Mouse (Mus musculus) forelimb bud, embryonic 11.5 days (tissue): ENCODE data around the gene Slc25a25.
"Not testable (repeated sequence)": the region's sequence is repeated elsewhere in the genome, so short reads cannot be mapped to it uniquely, and the experiment has no call there.

Source experiments
- DNase-seq: peaks from one replicate; pipeline ENCODE4 v3.0.0-alpha.2; 2012; ENCODE audit warnings: low read depth, low spot score

Gene Slc25a25

DNA sequence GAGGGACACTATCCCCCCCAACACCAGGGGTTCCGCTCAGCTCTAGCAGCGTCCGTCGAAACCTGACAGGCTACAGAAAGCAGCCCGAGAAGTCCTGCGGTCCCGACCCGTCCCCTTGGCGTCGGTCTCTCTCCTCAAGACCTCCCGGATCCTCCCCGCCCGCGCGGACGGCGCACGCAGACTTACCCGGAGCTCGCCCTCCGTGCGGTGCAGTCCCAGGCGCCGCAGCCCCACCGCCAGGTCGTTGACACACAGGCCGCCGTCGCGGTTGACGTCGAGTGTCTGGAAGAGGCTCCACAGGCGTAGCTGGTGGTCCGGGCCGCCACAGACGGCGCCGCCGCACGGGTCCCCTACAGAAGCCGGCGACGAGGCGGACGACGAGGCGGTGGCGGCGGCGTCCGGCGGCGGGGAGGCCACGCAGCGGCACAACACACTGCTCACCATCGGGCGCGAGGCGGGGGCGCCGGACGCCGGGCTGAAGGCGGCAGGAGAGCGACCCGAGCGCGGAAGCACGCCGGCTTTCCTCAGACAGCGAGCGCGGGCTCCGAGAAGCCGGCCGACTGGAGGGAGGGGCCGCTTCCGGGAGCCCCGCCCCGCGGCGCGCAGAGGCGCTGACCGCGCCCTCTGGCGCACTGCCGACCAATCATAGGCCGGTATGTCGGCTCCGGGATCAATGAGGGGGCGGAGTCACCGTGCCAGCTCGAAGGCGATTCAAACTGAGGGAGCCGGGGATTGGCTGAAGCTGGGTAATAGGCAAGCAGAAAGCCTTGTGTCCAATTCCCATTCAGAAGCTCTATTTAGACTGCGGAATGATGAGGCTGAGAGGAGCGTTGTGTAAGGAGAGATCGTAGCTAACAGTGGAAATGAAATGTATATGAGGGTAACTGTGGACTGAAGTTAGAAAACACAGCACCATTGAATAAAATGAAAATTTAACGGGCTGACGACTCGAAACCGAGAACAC lies at the start of gene Slc25a25:
Gene Slc25a25, minus strand, starts transcription at position 565 of the 964 bp plus-strand sequence.
- peak; percentile 98 for DNase-seq

DNA sequence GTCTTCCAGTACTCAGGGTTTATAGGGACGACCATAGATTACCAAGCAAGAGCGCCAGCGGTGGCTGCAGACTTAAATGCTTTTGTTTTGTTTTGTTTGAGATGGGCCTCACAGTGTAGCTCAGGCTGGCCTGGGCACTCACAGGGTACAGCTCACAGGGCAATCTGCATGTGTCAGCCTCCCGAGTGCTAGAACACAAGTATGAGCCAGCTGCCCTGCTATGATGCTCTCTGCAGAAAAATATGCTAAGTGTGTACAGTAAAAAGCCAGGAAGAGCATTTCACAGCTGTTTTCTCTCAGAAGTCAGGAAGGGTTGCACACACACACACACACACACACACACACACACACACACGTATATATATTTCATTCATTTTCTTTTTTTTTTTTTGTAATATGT lies 49.2 kb upstream of the Slc25a25 start:
- DNase-seq = no peak

DNA sequence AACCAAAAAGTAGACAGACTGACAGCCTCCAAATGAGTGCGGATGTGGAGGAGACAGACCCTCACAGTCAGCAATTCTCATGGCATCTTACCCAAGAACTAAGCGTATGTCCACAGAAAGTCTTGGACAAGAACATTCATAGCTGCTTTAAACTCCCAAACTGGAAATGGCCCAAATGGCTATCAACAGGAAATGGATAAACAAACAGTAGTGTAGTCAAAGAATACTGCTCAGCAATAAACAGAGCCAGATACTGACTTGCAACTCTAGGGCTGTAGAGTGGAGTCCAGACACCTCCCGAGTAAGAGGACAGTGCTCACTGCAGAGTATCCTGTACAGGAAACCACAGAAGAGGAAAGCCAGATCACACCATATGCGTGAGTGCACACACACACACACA lies 48.1 kb upstream of the Slc25a25 start:
- no peak for DNase-seq

DNA sequence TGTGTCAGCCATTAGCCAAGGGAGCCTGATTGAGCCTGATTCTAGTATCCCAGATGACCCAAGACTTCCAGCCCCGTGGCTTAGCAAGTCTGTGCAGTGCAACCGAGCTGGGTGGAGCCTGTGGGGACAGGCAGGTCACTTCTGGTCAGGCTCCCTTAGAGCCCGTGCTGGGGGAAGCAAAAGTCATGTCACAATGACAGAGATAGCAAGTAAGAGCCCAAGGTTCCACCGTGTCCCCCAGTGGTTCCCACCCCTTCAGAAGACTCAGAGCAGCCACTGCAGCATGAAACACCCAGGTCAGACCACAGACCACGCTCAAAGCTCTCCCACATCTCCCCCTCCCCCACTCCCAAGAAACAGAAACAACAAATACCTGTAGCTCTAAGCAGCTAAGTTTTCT lies 44.9 kb upstream of the Slc25a25 start:
- no peak for DNase-seq

DNA sequence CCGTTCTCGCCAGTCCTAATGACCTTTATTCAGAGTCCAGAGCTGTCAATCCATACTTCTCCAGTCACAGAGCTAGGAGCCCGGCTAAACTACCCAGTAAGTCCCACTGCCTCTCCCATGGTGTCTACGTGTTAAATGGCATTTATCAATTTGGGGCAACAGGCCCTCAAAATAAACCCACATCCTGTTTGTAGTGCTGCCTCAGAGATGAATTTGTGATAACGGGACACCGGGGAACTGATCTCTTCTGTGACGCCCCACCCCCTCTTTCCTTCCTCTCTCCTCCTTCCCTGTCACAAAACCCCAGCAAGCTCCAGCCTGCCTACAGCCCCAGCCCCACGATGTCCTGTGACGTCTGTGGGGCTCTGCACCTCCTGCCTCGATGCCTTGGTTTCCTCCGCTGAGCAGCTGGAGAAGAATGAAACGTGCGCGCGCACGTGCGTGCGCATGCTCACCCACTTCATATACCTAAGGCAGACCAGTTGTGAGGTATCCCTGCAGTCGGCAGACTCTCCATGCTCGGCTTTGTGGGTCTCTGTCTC lies 44.0 kb upstream of the Slc25a25 start:
- DNase-seq = no peak

DNA sequence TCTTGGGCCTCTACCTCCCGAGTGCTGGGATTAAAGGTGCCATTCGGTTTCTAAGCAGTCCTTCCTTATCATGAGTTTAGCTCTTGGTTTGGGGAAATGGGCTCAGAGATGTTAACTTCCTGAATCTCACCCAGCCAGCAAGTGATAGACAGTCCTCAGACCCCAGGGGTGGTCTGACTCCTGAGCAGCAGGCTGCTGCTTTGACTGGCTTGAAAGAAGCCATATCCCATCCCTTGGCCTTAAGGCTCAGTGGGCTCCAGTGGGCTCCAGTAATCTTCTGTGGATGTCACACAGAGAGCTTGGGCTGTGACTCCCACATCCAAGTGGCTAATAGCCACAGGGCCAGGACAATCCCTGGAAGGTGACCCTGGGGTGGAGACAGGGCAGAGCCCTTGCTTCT lies 43.3 kb upstream of the Slc25a25 start:
- no peak for DNase-seq

DNA sequence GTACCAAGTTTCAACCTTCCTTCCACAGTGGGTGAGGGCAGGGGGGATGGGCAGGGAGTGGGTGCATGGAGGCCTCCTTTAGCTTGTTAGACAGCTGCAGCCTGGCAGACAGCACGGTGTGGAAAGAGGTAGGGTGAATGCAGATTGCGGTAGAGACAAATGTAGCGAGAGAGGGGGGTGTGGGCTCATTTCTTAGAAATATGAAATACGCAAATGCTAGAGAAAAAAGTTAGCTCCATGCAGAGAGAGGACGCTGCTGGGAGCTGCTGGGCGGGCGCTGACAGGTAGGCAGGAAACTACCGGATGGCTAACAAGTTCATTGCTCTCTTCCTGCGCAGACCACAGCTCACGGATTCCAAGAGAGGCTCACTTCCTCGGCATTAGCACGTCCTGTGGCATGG lies 42.1 kb upstream of the Slc25a25 start:
- no peak for DNase-seq

DNA sequence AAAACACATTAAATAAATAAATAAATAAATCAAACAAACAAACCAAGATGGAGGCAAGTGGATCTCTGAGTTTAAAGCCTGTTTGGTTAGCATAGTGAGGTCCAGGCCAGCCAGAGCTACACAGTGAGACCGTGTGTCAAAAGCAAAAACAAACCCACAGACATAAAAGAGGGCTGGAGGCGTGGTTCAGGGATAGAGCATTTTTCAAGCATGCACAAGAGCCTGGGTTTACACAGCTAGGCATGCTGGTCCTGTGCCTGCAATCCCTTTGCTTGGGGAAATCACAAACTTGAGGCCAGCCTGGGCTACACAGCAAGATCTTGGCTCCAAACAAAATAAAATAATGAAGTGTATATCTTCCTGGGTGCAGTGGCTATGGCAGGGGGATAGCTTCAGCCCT lies 41.4 kb upstream of the Slc25a25 start:
- DNase-seq = no peak

DNA sequence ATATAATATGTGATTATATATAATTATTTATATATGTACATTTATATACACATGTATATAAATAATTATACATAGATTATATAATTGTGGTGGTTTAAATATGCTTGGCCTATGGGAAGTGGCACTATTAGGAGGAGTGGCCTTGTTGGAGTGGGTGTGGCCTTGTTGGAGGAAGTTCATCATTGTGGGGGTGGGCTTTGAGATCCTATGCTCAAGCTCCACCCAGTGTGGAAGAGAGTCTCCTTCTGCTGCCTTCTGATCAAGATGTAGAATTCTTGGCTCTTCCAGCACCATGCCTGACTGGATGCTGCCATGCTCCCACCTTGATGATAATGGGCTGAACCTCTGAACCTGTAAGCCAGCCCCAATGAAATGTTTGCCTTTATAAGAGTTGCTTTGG lies 39.5 kb upstream of the Slc25a25 start:
- not testable (repeated sequence) for DNase-seq

DNA sequence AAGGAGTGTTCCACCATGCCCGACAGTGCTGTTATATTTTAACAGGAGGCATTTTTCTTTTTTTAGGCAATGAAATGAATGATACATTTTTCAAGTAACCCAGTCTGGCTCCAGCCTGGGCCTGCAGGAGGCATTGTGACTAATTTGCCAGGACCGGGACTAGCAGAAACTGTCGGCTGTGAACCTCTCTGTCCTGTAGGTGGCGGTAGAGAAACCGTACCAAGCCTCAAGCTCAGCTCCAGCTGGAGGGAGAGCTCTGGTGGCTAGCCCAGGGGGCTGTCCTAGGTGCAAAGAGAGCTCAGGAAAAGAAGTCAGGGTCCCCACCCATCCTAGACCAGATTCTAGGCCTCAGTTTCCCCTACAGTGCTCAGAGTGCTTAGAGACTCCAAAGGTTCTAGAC lies 37.4 kb upstream of the Slc25a25 start:
- peak; percentile 90 for DNase-seq

DNA sequence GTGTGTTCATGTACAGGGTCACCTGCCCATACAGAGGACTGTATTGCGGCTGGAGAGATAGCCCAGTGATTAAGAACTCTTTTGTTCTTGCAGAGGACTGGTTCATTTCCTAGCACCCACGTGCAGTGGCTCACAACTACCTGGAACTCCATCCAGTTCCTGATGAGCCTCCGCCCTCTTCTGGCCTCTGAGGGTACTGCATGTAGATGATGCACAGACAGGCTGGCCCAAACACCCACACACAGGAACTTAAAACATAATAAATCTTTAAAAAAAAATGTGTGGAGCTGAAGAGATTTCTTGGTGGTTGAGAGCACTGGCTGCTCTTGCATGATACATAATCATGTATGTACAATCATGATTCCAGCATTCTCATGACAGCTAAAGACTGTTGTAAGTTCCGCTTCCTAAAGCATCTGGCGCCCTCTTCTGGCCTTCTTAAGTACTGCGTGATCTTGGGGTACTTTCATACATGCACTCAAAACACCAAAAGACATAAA lies 35.9 kb upstream of the Slc25a25 start:
- peak; percentile 94 for DNase-seq

DNA sequence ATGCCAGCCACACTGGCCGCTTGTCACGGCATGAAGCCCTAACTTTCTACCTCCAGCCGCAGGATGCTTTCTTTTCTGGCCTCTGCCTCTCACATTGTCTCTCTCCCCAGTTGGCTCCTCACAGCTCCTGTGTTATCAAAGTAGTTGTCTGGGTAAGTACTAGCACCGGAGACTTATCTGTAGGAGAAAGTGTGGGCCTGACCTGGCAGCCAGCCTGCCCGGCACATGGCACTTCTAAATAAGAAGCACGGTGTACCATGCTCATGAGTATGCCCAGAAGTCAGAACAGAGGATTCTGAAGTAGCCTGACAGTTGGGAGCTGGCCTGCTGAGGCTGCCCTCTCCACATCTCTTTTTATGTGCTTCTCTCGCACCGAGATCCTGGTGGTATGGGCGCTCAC lies 34.9 kb upstream of the Slc25a25 start:
- no peak for DNase-seq

DNA sequence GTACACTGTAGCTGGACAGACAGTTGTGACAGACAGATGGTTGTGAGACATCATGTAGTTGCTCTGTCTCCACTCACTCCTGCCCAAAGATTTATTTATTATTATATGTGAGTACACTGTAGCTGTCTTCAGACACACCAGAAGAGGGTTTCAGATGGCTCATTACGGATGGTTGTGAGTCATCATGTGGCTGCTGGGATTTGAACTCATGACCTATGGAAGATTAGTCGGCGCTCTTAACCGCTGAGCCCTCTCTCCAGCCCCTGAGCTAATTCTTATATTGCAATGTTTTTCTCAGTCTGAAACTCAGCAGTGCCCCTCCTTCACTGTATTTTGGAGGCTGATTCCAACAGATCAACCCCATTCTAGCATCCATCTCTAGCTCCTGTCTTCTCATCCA lies 34.5 kb upstream of the Slc25a25 start:
- no peak for DNase-seq

DNA sequence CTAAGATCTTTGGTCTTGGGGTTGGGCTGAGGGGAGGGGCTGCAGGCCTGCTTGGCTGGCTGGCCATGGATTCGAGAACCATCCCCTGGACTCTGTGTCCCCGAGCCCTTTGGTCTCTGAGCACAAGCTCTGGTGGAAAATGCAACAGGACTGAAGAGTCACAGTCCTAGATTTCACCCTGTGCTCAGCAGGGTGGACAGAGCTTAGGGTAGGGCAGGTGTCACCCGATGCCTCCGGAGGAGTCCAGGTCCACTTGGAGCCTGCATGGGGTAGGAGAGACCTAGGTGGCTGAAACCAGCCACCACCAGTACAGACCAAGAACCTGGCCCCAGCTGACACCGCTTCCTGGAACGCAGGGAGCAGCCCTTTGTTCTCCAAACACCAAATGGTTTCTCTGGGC lies 33.7 kb upstream of the Slc25a25 start:
- DNase-seq = no peak

DNA sequence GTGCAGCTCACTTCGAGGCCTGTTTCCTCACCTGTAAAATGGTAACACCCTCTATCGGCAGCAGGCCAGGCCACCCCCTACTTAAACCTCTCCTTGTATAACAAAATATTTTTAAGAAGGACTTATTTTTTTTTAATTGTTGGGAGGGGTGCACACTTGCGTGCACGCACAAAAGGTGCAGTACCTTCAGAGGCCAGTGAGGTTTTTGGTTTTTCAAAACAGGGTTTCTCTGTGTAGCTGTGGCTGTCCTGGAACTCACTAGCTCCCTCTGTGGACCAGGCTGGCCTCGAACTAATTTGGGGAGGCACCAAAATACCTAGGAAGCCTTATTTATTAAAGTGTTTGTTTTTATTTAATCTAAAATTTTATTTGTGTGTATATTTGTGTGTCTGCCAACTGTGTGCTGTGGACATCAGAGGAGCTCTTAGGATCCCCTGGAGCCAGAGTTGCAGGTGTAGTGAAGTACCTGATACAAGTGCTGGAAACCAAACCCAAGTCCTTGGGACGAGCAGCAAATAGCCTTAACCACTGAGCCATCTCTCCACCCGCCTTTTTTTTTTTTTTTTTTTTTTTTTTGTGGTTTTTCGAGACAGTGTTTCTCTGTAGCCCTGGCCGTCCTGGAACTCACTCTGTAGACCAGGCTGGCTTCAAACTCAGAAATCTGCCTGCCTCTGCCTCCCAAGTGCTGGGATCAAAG lies 32.1 kb upstream of the Slc25a25 start:
- peak; percentile 25 for DNase-seq

DNA sequence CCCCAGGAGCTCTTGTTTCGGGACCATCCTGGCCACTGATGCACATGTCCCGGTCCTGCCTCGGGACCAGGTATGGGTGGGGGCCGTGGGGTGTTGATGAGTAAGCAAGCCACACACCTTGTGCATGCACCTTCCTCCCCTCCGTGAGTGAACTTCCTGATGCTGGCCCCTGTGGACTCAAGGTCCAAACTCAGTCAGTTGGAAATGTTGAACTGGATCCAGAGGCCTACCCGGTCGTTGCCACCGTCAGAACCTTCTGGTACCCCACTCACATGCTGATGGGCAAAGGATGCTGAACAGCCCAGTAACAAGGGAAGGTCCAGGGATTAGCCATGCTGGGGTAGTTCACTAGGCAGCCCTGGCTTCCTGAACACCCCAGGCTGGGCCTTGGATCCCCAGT lies 31.1 kb upstream of the Slc25a25 start:
- DNase-seq = no peak

DNA sequence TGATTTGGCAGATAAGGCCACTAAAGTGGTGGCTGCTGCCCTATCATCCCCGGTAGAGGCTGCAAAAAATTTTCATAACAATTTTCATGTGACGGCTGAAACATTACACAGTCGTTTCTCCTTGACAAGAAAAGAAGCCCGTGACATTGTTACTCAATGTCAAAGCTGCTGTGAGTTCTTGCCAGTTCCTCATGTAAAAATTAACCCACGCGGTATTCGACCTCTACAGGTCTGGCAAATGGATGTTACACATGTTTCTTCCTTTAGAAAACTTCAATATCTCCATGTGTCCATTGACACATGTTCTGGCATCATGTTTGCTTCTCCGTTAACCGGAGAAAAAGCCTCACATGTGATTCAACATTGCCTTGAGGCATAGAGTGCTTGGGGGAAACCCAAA lies 24.1 kb upstream of the Slc25a25 start:
- not testable (repeated sequence) for DNase-seq

DNA sequence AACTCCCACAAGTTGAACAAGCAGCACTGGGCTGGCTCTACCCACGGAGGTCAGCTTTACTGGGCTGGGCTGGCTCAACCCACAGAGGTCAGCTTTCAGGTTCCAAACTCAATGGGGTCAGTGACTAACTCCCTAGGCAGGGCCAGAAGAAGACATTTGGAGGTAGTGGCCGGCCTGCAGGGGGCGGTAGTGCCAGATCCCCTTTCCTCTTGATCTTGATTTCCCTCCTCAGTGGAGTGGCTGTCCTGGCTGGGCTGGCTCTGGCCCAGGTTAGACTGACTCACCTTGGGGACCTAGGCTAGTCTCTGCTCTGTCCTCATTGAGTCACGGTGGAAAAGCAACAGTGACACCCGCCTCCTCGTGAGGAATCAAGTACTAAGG lies 20.4 kb upstream of the Slc25a25 start:
- no peak for DNase-seq

DNA sequence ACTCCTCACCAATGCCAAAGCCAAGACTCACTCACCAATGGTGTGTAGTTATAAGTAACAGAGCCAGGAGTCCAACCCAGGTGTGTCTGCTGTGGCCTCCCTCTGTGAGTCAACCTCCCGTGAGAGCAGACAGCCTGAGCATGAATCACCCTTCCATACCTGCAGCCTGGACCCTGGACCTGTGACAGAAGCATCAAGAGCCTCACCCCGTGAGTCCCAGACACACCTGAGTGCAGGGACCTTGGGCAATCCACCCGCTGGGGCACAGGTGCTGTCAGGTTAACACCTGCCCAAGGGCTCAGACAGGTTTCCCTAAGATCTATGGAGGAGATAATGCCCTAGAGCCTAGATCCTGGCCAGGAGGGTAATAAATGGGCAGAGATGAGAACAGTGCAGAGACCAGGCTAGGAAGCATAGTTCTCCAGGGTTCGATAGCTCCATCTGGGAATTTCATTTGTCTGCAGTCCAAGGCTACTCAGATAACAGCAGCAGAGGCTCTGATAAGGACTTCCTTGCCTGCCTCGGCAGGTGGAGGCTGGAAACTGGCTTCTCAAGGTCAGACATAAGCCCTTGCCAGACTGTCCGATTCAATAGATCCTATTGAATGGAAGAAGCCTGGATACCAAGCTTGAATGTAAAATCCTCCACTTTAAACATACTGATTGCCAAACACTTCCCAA lies 19.9 kb upstream of the Slc25a25 start:
- no peak for DNase-seq

DNA sequence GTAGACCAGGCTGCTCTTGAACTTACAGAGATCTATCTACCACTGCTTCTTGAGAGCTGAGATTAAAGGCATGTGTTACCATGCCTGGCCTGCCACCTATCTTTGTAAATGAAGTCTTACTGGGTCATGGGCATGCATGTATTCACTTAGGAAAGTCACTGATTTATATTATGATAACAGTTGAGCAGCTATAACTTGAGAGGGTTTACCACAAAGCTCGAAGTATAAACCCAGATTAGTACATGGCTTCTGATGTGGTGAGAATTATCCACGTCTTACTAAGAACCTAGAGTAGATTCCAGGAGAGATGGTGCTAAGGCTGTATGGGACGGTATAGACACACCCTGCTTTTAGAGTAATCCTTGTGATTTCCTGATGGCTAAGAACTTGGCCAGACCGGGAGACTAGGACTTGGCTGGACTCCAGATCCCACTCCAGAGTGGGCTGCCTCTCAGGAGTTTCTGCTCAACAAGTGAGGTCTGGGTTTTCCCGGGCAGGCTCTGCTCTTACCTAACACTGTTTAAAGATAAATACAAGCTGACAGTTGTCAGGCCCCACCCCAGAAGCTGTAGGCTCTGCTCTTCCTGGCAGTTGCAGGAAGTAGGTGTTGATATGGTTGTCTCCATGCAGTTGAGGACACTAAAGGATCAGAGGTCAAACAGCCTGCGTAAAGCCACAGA lies 13.1 kb upstream of the Slc25a25 start:
- DNase-seq = no peak

DNA sequence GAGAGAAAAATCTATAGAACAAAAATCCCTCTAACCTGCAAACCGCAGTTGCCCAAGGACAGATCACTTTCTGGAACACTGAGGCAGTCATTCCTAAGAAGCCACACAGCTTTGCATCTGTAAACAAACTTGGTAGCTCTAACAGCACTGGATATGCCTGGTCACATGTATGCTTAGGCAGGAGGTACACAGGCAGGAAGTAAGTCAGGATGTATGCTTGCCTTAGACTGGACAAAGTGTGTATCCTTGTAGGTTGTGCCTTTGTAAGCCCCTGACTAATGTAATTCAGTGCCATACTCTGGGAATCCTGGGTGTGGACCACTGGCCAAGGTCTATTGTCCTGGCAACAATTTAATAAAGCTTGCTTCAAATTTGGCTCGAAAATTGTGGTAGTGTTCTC lies 12.5 kb upstream of the Slc25a25 start:
- no peak for DNase-seq
